Mouse (Mus musculus) lung, adult 2 months (tissue): ENCODE results near the gene Gngt1.

Experiments used
- CTCF ChIP-seq: fragments of 200-500 bp; IDR thresholded peaks from 2 replicates; pipeline ENCODE4 v1.5.1; 2011; ENCODE audit warnings: mild to moderate bottlenecking, low read length, control low read depth; ENCODE audit not compliant: insufficient read depth
- POLR2A ChIP-seq: fragments of 200-500 bp; IDR thresholded peaks from 2 replicates; pipeline ENCODE4 v1.6.1; 2011; ENCODE audit warnings: low read depth, mild to moderate bottlenecking, control low read depth, low read length, borderline replicate concordance; ENCODE audit errors: extremely low read depth

DNA sequence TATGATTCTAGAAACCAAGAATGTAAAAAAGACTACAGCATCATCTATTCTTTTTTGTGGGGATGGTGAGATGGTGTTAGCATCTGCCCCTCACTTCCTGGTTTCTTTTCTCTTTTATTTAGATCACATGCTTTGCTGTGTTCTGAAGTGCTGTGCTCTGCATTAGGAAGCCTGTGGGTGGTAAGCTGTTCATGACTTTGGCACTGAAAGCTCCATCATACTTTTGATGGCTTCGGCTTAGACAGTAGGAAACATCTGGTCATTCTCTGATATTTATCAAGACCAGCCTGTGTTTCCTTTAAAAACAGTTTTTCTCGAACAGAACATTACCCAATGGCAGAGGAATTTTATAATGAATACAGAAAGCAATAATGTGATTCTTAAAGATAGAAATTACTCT lies 32.8 kb downstream of the Gngt1 start:
- no peak for TF ChIP-seq CTCF
- TF ChIP-seq POLR2A, result no peak
